Mouse (Mus musculus) lung, postnatal 0 days (tissue): ENCODE results near the gene Zscan18.

Experiments
- CTCF ChIP-seq: IDR thresholded peaks from 2 replicates; pipeline ENCODE4 v1.5.1; 2016; ENCODE audit warnings: antibody characterized with exemption, mild to moderate bottlenecking
- EP300 ChIP-seq: IDR thresholded peaks from 2 replicates; pipeline ENCODE4 v1.6.1; 2016; ENCODE audit warnings: antibody characterized with exemption, mild to moderate bottlenecking, control low read depth

- TF ChIP-seq CTCF (no peak), EP300 (no peak)
Observed at GRCm38 (mm10) chr7:12797971-12798370, 5.5 kb downstream of the Zscan18 start.
